Mouse (Mus musculus): Measurements from ENCODE around the gene Tomm40.

GRCm38 (mm10) chr7:19712414-19712813 lies 2.8 kb downstream of the Tomm40 start:
- TF ChIP-seq GATA1 (IDR thresholded peaks at IDR 0.05; ENCODE audit: borderline replicate concordance, low read length), result no peak
- no peak for TF ChIP-seq FLI1 (IDR thresholded peaks at IDR 0.05; ENCODE audit: low read length)

Measured in megakaryocyte, embryonic 14.5 days (primary cell).